Mouse (Mus musculus) cerebellum, adult 11 months (tissue): ENCODE data around the gene Esam.
A peak's percentile ranks its signal among the peaks of the same experiment; 100 is the strongest.

Source experiments
- DNase-seq: peaks from one replicate; pipeline ENCODE4 v3.0.0; 2022

Esam gene

GRCm38 (mm10) chr9:37530888-37531705 lies 3.2 kb downstream of the Esam start:
- peak; percentile 45 for DNase-seq

- no peak for DNase-seq
Observed at GRCm38 (mm10) chr9:37536851-37537250, 9.0 kb downstream of the Esam start.

GRCm38 (mm10) chr9:37537658-37538250 lies 9.9 kb downstream of the Esam start:
- no peak for DNase-seq

- no peak for DNase-seq
Observed at GRCm38 (mm10) chr9:37539170-37540025, 11.5 kb downstream of the Esam start, which contains the start of gene Vsig2. TSS of gene Vsig2 (plus strand) at chr9:37539255.

GRCm38 (mm10) chr9:37540226-37540625 lies 12.3 kb downstream of the Esam start:
- DNase-seq, result no peak

- DNase-seq, result no peak
Observed at GRCm38 (mm10) chr9:37540701-37541575, 13.1 kb downstream of the Esam start.

GRCm38 (mm10) chr9:37541851-37542642 lies 14.2 kb downstream of the Esam start:
- DNase-seq, result no peak

GRCm38 (mm10) chr9:37543869-37544440 lies 16.1 kb downstream of the Esam start:
- DNase-seq, result no peak

- DNase-seq, result peak; percentile 52
Observed at GRCm38 (mm10) chr9:37544447-37545165, 16.7 kb downstream of the Esam start.

- DNase-seq, result no peak
Observed at GRCm38 (mm10) chr9:37545166-37545610, 17.3 kb downstream of the Esam start.

GRCm38 (mm10) chr9:37545847-37546452 lies 18.1 kb downstream of the Esam start:
- no peak for DNase-seq

GRCm38 (mm10) chr9:37546889-37547288 lies 19.0 kb downstream of the Esam start:
- DNase-seq, result no peak

GRCm38 (mm10) chr9:37550435-37550834 lies 22.6 kb downstream of the Esam start:
- no peak for DNase-seq

GRCm38 (mm10) chr9:37551751-37552531 lies 24.1 kb downstream of the Esam start:
- DNase-seq, result no peak

- no peak for DNase-seq
Observed at GRCm38 (mm10) chr9:37552536-37553293, 24.8 kb downstream of the Esam start, which contains the start of gene Nrgn. TSS of gene Nrgn (minus strand) at chr9:37552904.

GRCm38 (mm10) chr9:37554279-37554678 lies 26.4 kb downstream of the Esam start:
- no peak for DNase-seq

GRCm38 (mm10) chr9:37554838-37555748 lies 27.2 kb downstream of the Esam start, which contains the start of gene Siae:
TSS of gene Siae (plus strand) at chr9:37555698.
- DNase-seq, result no peak
